Mouse (Mus musculus) olfactory bulb, adult 2 months (tissue): ENCODE data around the gene Plcb4. TPM values are rescaled to one million over a fixed set of nuclear protein-coding genes. Genes with fewer than 3 reads are reported as not detected.
A peak's percentile ranks its signal among the peaks of the same experiment; 100 is the strongest.

Source experiments
- H3K27ac ChIP-seq: fragments of 200-500 bp; 2 replicates; pipeline ENCODE4 v1.5.1; 2012; ENCODE audit warnings: low read depth, low read length; ENCODE audit not compliant: insufficient read depth
- H3K4me1 ChIP-seq: fragments of 200-500 bp; 2 replicates; pipeline ENCODE4 v1.6.1; 2012; ENCODE audit warnings: low read length; ENCODE audit not compliant: control insufficient read depth, insufficient read depth
- H3K4me3 ChIP-seq: fragments of 200-500 bp; 2 replicates; pipeline ENCODE4 v1.5.1; 2012; ENCODE audit warnings: mild to moderate bottlenecking, low read depth, low read length, moderate library complexity; ENCODE audit not compliant: insufficient read depth
- CTCF ChIP-seq: fragments of 200-500 bp; IDR thresholded peaks from 2 replicates; pipeline ENCODE4 v1.5.1; 2012; ENCODE audit warnings: low read depth, mild to moderate bottlenecking, low read length, moderate library complexity; ENCODE audit not compliant: insufficient read depth
- POLR2A ChIP-seq: fragments of 200-500 bp; IDR thresholded peaks from 2 replicates; pipeline ENCODE4 v1.6.1; 2012; ENCODE audit warnings: mild to moderate bottlenecking, low read depth, low read length, moderate library complexity; ENCODE audit not compliant: insufficient read depth
- WGBS: fragments of 180-500 bp; shearing (Covaris S2); methylation state at CpG from one replicate; pipeline ENCODE4 v1.1.7; 2018; 5-methylcytosine and 5-hydroxymethylcytosine counted together
- polyA plus RNA-seq: library from polyadenylated mRNA; stranded (reverse); fragments of >200 nt; gene quantifications from 2 replicates; pipeline ENCODE4 v1.2.4, GENCODE M21; 2012; ENCODE audit warnings: low replicate concordance; ENCODE audit not compliant: missing spikeins, insufficient read depth, insufficient read length

Plcb4 gene
- polyA plus RNA-seq, 1 experiment, result not detected

DNA sequence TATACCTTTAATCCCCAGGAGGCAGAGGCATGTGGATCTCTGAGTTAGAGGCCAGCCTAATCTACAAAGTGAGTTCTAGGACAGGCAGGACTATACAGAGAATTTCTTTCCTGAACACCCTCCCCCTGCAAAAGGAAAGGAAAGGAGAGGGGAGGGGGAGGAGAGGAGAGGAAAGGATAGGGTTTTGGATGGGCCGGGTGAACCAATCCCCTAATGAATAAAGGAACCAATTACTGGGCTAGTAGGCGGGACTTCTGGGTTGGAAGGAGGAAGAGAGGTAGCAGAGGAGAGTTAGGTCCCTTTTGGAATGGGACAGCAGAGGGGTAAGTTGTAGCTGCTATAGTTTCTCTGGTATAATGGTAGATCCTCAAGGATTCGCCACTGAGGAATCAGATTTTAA lies 12.6 kb upstream of the Plcb4 start:
- no peak overlapping the region for H3K27ac ChIP-seq
- no peak for TF ChIP-seq POLR2A
- no peak for TF ChIP-seq CTCF
- H3K4me3 ChIP-seq, result no peak overlapping the region
- 85% methylated on average over 3 of the region's 3 CpGs for WGBS
- no peaks in the 10 kb centered on the region for H3K4me1 ChIP-seq

DNA sequence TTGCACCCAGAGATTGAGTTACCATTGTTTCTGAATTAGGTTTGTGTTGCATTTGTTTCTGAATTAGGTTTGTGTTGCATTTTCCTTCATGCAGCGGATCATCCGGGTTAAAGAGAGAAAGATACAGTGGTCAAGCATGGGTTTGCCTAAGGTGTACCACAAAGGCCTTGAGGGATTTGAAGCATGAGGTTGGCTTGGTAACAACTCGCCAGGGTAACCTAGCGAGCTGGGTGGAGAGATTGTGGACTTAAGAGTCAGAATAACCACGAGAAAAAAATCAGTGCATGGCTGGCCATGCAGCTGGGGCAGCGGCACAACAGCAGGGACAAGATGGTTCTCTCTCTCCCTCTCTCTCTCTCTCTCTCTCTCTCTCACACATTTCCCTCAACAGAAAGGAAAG lies 12.2 kb upstream of the Plcb4 start:
- 88% methylated on average over 6 of the region's 6 CpGs for whole genome bisulfite sequencing
- Histone ChIP-seq H3K4me1 (no peaks in the 10 kb centered on the region), H3K27ac (no peak overlapping the region), H3K4me3 (no peak overlapping the region)
- TF ChIP-seq CTCF, result no peak
- TF ChIP-seq POLR2A, result no peak

DNA sequence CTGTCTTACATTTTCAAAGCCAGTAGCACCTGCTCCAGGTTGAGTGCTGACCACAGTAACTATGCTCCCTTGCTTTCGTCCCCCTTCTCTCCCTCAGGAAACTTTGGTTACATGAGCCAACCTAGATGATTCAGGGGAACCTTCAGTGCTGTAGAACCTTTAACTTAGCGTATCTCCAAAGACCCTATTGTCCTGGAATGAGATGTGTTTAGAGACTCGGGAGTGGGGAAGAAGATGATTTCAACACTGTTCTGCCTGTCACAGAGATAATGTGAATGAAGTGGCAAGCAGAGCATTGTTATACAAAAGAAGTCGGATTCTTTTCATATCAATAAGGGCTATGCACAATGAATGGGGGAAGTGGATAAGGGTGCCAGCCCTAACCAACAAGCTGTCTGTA lies 10.8 kb upstream of the Plcb4 start:
- Histone ChIP-seq H3K4me1 (no peaks in the 10 kb centered on the region), H3K27ac (no peak overlapping the region), H3K4me3 (no peak overlapping the region)
- WGBS, result 78% methylated on average over 4 of the region's 4 CpGs
- TF ChIP-seq CTCF, result no peak
- TF ChIP-seq POLR2A, result no peak

DNA sequence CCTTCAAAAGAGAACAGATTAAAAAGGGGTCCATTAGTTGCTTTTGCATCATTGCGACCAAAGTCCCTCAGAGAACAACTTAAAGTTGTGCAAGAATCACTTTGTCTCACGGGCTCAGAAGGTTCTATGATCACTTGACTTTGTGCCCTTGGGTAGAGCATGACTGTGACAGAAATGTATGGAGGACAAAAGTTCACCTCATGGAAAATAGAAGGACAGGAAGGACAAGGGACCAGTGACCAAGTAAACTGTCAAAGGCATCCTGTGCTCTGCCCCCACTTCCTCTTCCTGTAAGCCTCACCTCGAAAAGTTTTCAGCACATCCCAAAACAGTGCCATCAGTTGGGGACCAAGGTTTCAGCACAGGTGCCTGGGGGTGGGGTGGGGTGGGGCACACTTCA lies 7.9 kb upstream of the Plcb4 start:
- TF ChIP-seq POLR2A (no peak), CTCF (no peak)
- H3K4me3 ChIP-seq, result no peak overlapping the region
- H3K27ac ChIP-seq, result no peak overlapping the region
- no peaks in the 10 kb centered on the region for H3K4me1 ChIP-seq
- 83% methylated on average over 3 of the region's 3 CpGs for WGBS

DNA sequence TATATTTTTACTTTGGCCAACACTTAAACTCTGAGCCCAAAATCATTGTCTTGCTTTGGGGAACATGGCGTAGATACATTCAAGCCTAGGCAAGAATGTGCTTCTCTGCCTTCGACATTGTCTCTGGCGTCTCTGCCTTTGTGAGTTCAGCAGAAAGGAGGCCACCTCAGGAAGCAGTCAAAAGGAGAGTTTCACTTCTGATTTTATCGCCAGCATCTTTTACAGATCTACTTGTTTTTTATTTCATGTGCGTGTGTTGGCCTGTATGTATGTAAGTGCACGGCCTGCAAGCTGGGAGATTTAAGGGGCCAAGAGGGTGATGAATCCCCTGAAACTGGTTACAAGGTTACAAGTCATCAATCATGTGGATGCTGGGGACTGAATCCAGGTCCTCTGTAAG lies 6.8 kb upstream of the Plcb4 start:
- 94% methylated on average over 6 of the region's 6 CpGs for WGBS
- H3K4me1 ChIP-seq, result no peaks in the 10 kb centered on the region
- no peak overlapping the region for H3K27ac ChIP-seq
- H3K4me3 ChIP-seq, result no peak overlapping the region
- TF ChIP-seq CTCF, result no peak
- TF ChIP-seq POLR2A, result no peak

DNA sequence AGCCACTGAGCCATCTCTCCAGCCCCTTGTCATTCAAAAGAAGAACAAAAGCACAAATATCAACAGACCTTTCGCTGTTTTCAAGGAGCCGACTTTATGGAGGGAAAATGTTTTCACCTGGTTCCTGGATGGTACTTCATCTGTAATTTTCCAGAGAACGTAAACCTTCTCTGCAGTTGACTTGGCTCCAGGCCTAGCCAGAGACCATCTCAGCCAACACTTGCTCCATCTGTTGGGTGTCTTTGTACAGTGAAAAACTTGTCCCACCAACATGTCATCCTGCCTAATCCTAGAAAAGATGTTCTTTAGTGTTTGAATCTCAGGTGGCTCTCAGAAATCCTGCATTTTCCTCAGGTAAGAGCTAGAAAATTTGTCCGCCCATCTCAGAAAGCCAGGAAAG lies 6.4 kb upstream of the Plcb4 start:
- H3K4me3 ChIP-seq, result no peak overlapping the region
- H3K4me1 ChIP-seq, result no peaks in the 10 kb centered on the region
- 98% methylated on average over 4 of the region's 4 CpGs for WGBS
- no peak for TF ChIP-seq POLR2A
- TF ChIP-seq CTCF, result no peak
- no peak overlapping the region for H3K27ac ChIP-seq

DNA sequence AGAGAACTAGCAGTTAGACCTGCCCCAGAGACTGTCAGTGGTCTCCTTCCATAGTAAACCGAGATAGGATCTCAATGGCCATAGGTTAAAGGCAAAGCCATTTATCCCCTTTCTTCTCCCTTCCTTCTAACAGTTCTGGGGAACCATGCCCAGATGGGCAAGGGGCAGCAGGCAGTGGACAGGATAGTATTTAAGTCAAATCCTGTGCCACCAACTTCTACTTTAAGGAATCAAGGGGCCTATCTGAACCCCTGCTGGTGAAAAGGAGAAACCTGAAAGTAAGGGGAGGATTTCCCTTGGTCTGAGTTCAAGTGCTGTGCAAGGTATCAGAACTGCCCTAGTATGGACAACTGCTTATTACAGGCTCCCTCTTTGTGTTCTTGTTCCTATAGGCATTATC lies 2.9 kb upstream of the Plcb4 start:
- WGBS, result 91% methylated on average over 1 of the region's 1 CpGs
- Histone ChIP-seq H3K4me3 (no peak overlapping the region), H3K27ac (no peak overlapping the region), H3K4me1 (no peaks in the 10 kb centered on the region; the same call in 1 of the 2 replicates)
- no peak for TF ChIP-seq POLR2A
- no peak for TF ChIP-seq CTCF

DNA sequence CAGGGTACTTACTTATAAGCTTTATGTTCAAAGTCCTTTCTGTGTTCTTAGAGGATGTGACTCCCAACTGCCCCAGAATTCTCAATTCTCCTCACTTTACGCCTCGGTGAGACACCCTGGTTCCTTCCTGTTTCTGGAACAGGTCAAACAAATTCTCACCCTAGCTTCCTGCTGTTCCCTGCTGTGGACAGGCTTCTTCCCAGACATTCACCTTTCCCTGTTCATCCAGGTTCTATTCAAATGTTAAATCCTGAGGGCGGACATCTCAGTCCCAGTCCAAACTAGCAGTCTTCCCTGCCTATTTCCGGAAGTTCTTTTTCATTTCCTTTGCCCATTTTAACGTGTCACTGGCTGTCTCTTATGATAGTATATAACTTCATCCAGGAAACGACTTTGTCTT lies 2.2 kb upstream of the Plcb4 start:
- WGBS, result 85% methylated on average over 6 of the region's 6 CpGs
- H3K4me3 ChIP-seq, result no peak overlapping the region
- TF ChIP-seq POLR2A (no peak), CTCF (no peak)
- no peaks in the 10 kb centered on the region; the same call in 1 of the 2 replicates for H3K4me1 ChIP-seq
- no peak overlapping the region for H3K27ac ChIP-seq

DNA sequence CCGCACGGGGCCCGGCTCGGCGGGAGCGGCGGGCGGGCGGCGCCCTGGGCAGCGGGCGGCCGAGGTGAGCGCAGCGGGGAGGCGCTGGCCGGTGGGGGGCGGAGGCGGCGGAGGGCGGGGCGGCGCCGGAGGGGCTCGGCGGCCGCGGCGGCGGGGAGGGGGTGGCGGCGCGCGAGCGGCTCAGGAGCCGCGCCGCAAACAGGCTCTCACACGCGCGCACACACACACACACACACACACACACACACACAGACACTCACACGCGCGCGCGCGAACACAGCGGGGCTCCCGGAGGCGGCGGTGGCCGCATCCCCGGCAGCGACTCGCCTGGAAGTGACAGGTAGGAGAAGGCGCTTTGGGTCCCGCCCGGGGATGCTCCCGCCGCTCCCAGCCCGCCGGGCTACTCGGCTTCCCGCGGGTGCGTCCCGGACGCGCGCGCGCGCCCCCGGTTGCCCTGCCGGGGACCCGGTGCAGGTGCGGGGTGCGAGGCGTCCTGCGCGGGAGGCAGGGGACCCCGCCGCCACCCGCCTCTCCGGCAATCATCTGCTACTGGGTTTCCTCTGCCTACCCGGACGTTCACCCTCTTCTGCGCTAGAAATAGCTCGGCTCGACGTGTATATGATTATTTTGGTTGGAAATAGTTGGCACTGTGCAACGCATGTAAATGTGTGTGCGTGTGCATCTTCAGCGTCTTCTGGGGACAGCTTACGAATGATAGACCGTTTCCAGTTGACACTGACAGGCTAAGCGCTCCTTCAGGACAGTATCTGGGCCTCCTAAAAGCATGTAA lies 775 bp downstream of the Plcb4 start:
- 3% methylated on average over 79 of the region's 97 CpGs for WGBS
- Histone ChIP-seq H3K27ac (peak overlapping the region; percentile 11), H3K4me1 (no peaks in the 10 kb centered on the region; the same call in 1 of the 2 replicates), H3K4me3 (peak overlapping the region; percentile 66)
- TF ChIP-seq CTCF (no peak), POLR2A (no peak)
